Mouse (Mus musculus) embryonic stem cell, embryonic (primary cell): ENCODE measurements at regions not wholly inside any gene's neighbourhood (a gene's known extent, or its start where the extent isn't known, plus 50 kb on each side); places are given as distances from the start of the nearest gene placed in this dataset.

Experiments used
- CTCF ChIA-PET, 4 experiments: fragments of 300-600 bp in 2 of 4; fragments of 350-600 bp in 2 of 4; sonication (Branson Sonifier 250); formaldehyde crosslinking; loops; one replicate each; lab custom pipeline; 2022; ENCODE audit warnings: inconsistent platforms in 2 of 4; lab: Charles Lee
- POLR2A ChIA-PET, 4 experiments: fragments of 300-600 bp in 2 of 4; fragments of 350-600 bp in 2 of 4; sonication (Branson Sonifier 250); formaldehyde crosslinking; loops; one replicate each; lab custom pipeline; 2022; ENCODE audit warnings: antibody characterized with exemption in 4 of 4, inconsistent platforms in 1 of 4; lab: Charles Lee

DNA sequence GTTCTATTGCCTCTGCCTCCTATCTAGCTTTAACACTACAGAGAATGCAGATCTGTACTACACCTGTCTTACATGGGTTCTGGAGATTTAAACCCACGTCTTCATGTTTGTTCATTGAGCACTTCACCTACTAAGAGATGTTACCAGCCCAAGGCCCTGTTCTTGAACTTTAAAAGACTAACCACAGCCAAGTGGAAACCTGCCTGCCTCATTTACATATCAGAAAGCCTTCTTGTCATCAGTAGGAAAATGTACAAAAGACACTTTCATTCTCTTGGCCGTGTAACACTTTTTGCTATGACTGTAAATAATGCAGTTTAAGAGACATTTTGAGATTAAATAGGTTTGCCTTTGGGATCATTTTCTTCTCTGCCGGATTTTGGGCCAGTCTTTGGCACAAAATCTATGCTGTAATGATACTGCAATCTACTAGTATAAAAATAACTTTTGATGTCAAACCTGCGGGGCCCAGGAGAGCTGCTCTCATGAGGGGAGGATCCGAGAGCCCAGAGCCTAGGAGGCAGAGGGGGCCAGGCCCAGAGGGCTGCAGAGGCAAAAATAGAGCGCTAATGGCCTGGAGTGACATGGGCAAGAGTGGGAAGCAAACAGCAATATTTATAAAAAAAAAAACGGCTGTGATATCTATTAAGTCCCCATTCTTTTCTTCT lies 318.4 kb upstream of the Myo3a start:
- POLR2A ChIA-PET, result no interaction called here

GRCm38 (mm10) chr2:21909481-21909966 lies 317.8 kb upstream of the Myo3a start:
- ChIA-PET POLR2A (no interaction called here), CTCF (interaction anchor here in 3 of 4 experiments (0.6 to 2.6 kb wide), 6 partner anchors 8 to 629 kb away, joined by 3 to 8 read pairs (median 4); no protein-coding TSS in a partner anchor)

More for the DNA sequence above, 318.4 kb upstream of the Myo3a start:
- CTCF ChIA-PET, result interaction anchor here in 2 of 4 experiments (0.6 to 1.9 kb wide), 3 partner anchors 9 to 628 kb away, joined by 3 to 8 read pairs (median 6); no protein-coding TSS in a partner anchor

DNA sequence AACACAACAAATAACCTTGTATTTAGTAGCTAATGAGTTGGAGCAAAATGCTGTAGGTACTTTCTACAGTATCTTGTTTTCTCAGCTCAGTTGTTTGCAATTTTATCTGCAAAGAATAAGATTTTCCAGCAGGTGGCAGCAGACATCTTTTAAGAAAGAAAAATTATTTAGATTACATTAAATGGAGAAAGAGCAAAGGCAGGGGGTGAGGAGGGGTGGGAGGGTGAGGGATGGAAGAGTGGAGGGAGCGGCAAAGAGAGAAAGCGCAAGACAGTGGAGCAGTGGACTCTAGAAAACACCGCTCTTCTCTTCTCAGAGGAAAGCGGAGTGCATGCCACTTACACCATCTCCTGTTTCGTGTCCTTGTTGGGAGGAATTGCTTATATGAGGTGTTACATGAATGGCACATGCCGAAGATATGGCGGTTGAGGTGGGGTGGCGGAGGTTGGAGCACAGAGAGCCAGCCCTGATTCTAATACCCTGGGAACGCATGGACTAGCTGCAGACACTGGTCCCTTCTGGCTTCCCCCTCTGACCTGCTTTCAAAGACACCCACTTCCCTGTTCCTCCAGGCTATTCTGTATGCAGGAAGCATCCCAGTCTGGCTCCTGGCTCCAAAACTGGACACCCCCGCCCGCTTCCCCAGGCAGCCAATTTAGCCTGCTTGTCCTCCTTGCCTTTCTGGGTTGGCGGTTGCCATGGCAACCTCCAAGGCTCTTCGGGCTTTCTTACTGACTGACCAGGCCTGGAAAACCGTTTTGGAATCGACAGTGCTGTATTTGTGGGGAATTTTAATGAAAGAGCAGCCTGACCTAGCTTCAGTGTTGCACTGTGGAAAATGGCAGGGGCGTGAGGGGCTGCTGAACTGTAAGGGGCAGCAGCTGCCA lies 309.3 kb upstream of the Myo3a start:
- CTCF ChIA-PET, result interaction anchor here (0.6 to 1.3 kb wide), 40 partner anchors 8 to 1694 kb away, joined by 3 to 17 read pairs (median 4); partner anchors contain the start of gene Gpr158 (in 1 of the 4)
- POLR2A ChIA-PET, result interaction anchor here in 2 of 4 experiments (0.6 kb wide), 3 partner anchors 25 to 856 kb away, joined by 4 to 6 read pairs (median 6); partner anchors contain the start of gene Apbb1ip (in 1 of the 2)

DNA sequence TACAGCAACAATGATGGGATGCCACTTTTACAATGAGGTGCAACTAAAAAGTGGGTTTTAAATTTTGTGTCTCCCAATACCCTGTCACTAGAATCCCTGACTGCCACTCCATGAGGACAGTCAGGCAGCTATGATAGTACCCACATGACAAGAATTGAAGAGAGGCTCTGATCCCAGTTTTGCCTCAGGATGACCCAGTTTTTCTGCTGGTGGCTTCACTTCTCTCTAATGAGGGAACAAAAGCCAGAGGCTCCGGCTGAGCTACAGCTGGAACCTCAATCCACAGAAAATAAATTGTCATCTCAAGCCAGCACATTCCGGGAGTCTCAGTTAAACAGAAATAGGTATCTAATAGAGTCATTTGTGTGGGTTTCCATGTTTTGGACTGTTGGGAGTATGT lies 308.2 kb upstream of the Myo3a start:
- CTCF ChIA-PET, result no interaction called here
- POLR2A ChIA-PET, result no interaction called here

DNA sequence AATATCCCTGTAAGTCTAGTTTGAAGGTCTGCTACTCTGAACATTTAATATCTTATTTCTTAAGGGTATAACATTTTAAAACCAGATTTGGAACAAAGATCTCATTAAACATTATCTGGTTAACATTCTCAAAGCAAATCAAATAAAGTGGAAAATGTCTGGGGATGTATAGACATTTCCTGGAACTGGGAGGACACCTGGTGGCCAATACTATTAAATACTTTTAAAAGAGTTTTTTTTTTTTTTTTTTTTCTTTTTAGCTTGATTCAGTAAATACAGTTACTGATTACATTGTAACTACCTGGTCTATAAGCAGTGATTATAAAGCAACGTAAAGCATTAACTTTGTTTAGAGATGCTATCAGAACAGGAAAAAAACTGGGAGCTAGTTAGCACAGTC lies 299.6 kb upstream of the Myo3a start:
- ChIA-PET CTCF (interaction anchor here (0.6 to 1.8 kb wide), 22 partner anchors 10 to 1558 kb away, joined by 3 to 11 read pairs (median 4); no protein-coding TSS in a partner anchor), POLR2A (interaction anchor here in 2 of 4 experiments (0.6 to 0.8 kb wide), 5 partner anchors 314 to 968 kb away, joined by 3 to 10 read pairs (median 7); partner anchors contain the start of gene Pdss1 (in 1 of the 2))

GRCm38 (mm10) chr2:21939993-21940392 lies 287.3 kb upstream of the Myo3a start:
- CTCF ChIA-PET, result interaction anchor here in 1 of 4 experiments (0.6 kb wide), 1 partner anchor 699 kb away, joined by 4 read pairs; no protein-coding TSS in a partner anchor
- POLR2A ChIA-PET, result no interaction called here

DNA sequence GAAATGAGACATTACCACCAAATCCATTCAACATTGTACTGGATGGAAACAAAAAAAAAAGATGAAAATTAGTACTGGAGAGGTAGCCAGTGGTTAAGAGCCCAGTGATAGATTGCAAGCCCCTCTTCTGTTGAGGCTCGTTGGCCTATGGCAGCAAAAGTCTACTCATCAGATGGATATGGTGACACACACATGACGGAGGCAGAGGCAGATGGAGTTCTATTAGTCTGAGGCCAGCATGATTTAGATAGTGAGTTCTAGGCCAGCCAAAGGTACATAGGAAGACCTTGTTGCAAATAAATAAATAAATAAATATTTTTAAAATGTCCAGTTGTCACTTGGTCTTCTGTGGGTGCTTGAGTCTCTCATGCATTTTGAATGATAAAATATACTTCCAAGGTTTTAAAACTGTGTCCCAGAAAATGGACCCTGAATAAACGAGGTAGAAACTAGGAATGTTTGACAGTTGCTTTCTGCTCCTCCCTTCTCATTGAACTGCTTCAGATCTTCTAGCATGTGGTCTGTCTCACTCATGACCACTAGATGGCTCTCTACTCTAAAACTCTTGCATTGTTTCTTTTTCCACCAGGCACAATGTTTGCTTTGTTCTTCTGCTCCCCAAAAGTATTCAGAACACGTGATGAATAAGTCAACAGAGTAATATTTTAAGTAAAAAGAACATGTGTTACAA lies 286.4 kb upstream of the Myo3a start:
- CTCF ChIA-PET, result interaction anchor here in 2 of 4 experiments (0.6 to 1.0 kb wide), 2 partner anchors 727 to 924 kb away, joined by 4 to 5 read pairs; no protein-coding TSS in a partner anchor
- POLR2A ChIA-PET, result no interaction called here

DNA sequence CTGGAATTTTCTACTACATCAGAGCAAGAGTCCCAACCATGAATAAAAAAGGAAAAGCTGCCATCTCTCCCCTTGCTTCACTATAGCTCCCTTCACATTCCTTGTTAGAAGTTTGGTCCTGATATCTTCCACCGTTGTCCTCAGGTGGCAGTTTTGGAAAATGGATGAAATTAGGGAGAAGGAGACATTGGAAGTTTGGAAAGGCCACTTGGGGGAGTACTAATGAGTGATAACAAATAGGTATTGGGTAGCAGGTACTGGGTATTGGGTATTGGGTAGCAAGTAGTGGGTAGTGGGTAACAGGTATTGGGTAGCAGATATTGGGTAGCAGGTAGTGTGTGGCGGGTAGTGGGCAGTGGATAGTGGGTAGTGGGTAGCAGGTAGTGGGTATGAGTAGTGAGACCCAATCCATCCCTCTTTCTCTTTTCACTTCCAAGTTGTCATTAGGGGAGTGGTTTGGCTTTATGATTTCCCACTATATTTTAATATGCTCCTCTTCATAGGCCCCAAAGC lies 285.8 kb upstream of the Myo3a start:
- ChIA-PET CTCF (interaction anchor here in 2 of 4 experiments (0.6 to 1.0 kb wide), 2 partner anchors 727 to 924 kb away, joined by 4 to 5 read pairs; no protein-coding TSS in a partner anchor), POLR2A (no interaction called here)

- POLR2A ChIA-PET, result no interaction called here
- CTCF ChIA-PET, result interaction anchor here in 2 of 4 experiments (0.6 to 1.4 kb wide), 2 partner anchors 15 to 791 kb away, joined by 3 read pairs; no protein-coding TSS in a partner anchor
These were observed 283.6 kb upstream of the Myo3a start for GRCm38 (mm10) chr2:21943676-21944075.

GRCm38 (mm10) chr2:21946484-21946883 lies 280.8 kb upstream of the Myo3a start:
- CTCF ChIA-PET, result no interaction called here
- POLR2A ChIA-PET, result no interaction called here

DNA sequence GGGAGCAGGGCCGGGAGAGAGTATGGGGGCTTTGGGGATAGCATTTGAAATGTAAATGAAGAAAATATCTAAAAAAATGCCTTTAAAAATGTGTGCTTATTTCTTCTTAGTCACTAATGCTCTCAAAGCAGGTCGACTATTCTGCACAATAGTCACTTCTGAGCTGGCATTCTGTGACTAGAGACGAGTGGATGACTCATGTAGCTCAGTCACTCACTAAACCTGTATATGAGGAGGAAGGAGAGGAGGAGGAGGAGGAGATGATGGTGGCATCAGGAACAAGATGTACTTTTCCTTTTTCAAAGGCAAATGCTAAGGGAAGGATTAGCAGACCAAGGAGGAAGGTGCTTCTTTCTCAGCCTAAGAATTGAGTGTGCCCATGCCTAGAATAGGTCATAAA lies 276.0 kb upstream of the Myo3a start:
- CTCF ChIA-PET, result no interaction called here
- POLR2A ChIA-PET, result interaction anchor here in 1 of 4 experiments (0.5 kb wide), 1 partner anchor 498 kb away, joined by 7 read pairs; no protein-coding TSS in a partner anchor

- CTCF ChIA-PET, result interaction anchor here in 1 of 4 experiments (1.1 kb wide), 1 partner anchor 908 kb away, joined by 3 read pairs; no protein-coding TSS in a partner anchor
- POLR2A ChIA-PET, result no interaction called here
These were observed 271.0 kb upstream of the Myo3a start for GRCm38 (mm10) chr2:21956112-21956963.

GRCm38 (mm10) chr2:21958365-21958764 lies 268.9 kb upstream of the Myo3a start:
- POLR2A ChIA-PET, result no interaction called here
- CTCF ChIA-PET, result interaction anchor here (0.6 to 1.9 kb wide), 21 partner anchors 9 to 1003 kb away, joined by 3 to 12 read pairs (median 4); no protein-coding TSS in a partner anchor

- CTCF ChIA-PET, result interaction anchor here (0.5 to 1.9 kb wide), 23 partner anchors 9 to 1004 kb away, joined by 3 to 12 read pairs (median 4); no protein-coding TSS in a partner anchor
These were observed 268.5 kb upstream of the Myo3a start for GRCm38 (mm10) chr2:21958802-21959201.

DNA sequence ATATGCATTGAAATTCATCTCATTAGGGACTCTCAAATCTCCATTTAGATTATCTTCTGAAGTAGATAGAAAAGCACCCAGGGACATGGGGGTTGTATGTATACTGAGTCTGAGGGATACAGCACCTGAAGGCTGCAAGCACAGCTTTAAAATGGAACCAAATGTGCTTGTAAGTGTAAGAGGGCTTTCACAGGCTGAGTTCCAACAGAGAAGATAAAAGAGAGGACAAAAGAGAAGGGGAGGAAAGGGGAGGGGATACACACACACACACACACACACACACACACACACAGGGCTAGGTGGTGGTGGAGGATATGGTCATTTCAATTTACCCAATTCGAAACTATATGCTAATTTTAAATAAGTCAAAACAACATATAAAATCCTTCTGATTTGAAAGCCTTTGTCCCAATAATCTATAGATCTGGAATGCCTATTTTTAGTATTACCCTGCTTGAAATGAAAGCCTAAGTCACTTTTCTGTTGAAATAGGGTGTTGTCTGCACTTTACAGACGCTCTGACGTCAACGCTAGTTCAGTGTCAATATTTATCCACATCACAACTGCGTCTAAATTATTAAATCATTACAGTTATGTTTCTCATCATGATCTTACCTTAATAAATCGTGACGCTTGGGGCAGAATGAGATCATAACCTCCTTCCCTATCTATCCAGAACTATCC lies 263.8 kb upstream of the Myo3a start:
- CTCF ChIA-PET, result interaction anchor here in 2 of 4 experiments (0.6 to 0.8 kb wide), 4 partner anchors 74 to 739 kb away, joined by 3 to 8 read pairs (median 5); no protein-coding TSS in a partner anchor
- POLR2A ChIA-PET, result interaction anchor here in 1 of 4 experiments (0.7 kb wide), 1 partner anchor 47 kb away, joined by 4 read pairs; no protein-coding TSS in a partner anchor

More at GRCm38 (mm10) chr2:21958802-21959201, 268.5 kb upstream of the Myo3a start:
- POLR2A ChIA-PET, result no interaction called here

- CTCF ChIA-PET, result interaction anchor here in 1 of 4 experiments (0.6 to 0.8 kb wide), 3 partner anchors 73 to 441 kb away, joined by 3 to 8 read pairs (median 7); no protein-coding TSS in a partner anchor
- POLR2A ChIA-PET, result interaction anchor here in 1 of 4 experiments (0.6 kb wide), 1 partner anchor 91 kb away, joined by 4 read pairs; no protein-coding TSS in a partner anchor
These were observed 263.2 kb upstream of the Myo3a start for GRCm38 (mm10) chr2:21964027-21964605.
